Mouse (Mus musculus): Measurements from ENCODE around the gene Iqcf5.

The Iqcf5 gene

DNA sequence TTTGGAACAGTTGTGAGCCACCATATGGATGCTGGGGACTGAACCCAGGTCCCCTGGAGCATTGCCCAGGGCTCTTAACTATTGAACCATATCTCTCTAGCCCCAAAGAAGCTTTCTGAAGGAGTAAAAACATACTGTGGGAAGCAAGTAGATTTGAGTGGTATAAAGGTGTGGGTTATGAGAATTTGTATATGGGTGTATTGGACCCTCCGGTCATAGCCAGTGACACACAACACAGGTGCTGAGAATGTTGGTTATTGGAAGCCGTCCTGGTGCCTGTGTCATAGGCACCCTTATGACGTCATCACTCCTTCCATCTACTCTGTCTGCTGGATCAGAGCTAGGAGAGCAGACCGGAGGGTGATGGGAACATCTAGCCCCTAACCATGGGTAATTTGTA lies at the start of gene Iqcf5:
TSS of gene Iqcf5 (plus strand) at position 301 of the 400 bp plus-strand sequence.
- DNase-seq (ENCODE audit: low read depth, low spot score), result no peak

DNA sequence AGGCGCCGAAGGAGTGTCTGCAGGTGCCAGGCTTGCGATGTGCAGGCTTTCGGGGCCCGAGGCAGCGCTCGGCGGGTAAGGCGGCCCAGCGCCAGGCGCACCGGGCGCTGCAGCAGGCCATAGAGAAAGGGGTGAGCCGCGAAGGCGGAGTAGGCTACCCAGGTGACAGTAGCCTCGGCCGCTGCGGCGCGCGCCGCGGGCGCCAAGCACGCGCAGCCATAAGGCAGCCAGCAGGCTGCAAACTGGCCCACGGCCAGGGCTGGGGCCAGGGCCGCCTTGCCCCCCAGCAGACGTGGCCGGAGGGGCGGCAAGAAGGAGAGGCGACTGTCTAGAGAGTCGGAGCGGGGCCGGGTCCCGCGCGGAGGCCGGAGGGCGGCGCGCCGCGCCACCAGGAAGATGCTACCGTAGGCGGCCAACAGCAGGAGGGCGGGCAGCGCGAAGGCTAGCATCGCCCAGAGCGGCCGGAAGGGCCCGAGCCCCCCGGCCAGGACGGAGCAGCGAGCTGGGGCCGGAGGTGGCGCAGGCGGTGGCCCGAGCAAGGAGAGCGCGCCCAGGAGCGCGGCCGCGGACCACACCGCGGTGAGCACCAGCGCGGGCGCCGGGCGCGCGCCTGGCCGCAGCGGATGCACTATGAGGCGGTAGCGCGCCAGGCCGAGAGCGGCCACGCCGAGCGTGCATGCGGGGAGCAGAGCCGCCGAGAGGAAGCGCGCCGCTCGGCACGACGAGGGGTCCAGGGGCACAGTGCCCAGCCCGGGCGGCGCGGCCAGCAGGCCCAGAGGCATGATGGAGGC lies 49.4 kb upstream of the Iqcf5 start:
- DNase-seq (ENCODE audit: low read depth, low spot score), result no peak

DNA sequence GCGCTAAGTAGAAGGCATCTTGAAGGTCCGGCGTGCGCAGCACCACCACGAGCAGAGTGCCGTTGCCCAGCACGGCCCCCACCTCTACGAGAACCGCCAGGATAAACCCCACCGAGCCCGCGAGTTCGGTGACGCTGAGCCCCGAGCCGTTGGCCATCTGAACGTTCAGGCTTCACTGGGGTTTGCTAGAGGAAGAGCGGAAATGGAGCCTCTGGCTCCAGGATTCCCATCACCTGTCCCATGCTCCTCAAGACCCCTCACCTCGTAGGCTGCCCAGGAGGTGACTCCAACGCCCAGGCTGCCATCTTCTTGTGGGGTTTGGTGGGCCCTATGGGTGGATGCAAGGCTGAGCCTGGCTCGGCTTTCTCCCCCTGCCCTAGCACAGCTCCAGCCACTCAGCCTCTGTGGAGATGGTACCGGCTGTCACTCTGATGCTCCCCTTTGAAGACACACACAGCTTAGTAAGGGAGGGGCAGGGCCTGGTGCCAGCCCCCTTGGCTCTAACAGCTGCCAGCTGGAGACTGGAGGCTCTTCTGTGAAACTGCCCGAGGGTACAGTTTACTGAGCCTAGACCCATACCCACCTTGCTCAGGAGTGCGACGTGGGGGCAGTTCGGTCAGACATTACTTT lies 48.7 kb upstream of the Iqcf5 start, which contains the start of gene Gpr62:
TSS of gene Gpr62 (minus strand) at position 368 of the 630 bp plus-strand sequence.
- no peak for DNase-seq (ENCODE audit: low read depth, low spot score)

- no peak for DNase-seq (ENCODE audit: low read depth, low spot score)
These were observed 47.7 kb upstream of the Iqcf5 start for GRCm38 (mm10) chr9:106466721-106467120.

- no peak for DNase-seq (ENCODE audit: low read depth, low spot score)
These were observed 46.6 kb upstream of the Iqcf5 start for GRCm38 (mm10) chr9:106467746-106468145.

GRCm38 (mm10) chr9:106469317-106469716 lies 45.1 kb upstream of the Iqcf5 start:
- no peak for DNase-seq (ENCODE audit: low read depth, low spot score)

DNA sequence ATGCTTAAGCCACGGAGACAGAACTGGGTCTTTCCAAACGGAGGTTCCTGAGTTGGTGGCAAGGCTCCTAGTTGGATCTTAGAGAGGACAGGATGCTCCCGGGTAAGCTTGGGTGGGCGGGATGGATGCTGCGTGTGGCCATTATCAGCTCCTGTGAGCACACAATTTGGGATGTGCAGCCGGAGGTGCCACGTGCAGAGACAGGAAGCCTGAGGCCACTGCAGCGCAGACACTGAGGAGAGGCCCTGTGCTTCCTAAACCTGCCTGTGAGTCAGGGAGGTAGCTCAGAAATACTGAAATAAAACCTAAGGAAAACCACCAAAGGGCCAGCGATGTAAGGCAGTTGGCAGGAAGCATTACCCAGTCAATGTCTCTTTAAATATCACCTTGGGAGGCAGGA lies 44.6 kb upstream of the Iqcf5 start:
- DNase-seq (ENCODE audit: low read depth, low spot score), result no peak

DNA sequence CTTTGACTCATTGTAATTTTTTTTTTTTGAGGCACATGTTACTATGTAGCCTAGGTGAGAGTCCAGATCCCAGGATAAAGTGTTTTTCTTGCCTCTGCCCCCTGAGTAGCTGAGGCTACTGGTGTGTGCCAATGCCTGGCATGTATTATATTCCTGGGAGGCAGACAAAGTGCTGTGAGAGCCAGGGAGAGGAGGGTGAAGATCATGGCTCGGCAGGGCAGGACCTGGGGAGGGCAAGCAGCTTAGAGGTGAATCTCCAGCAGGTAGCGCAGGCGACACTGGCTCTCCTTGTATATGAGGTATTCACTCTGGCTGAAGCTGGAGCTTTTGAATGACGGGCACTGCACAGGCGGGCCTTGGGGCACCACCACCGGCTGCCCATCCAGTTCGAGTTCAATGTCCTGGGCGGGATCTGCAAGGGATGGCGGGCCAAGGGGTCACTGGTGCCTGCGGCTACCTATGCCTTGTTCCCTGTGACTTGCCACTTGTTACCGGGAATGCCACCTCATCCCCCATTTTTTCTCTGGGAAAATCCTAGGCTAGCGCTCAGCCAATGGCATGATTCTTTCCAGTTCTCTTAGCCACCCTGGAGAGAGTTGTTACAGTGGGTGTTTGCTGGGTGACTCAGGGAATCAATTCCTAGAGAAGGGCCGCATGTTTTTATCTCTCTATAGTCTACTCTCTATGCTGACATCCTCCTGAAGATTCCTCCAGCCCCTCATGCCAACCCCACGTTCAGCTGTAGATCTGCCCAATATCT lies 43.2 kb upstream of the Iqcf5 start:
- no peak for DNase-seq (ENCODE audit: low read depth, low spot score)

DNA sequence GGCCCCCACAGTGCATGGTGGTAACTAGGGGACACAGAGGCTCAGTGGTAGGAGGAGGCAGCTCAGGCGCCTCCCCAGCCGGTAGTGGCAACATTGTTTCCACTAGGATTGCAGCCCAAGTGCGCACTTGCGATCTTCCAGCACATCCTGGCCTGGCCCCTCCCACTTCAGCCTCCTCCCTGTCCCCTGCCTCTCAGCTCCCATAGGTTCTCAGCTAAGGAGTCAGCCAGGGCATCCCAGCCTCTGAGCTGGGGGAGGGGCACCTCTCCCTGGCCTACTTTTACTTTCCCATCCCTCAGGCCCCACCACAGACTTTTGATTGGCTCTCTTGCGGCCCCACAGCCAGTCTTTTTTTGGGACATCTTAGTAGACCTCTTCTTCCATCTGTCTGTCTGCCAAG lies 42.5 kb upstream of the Iqcf5 start:
- peak; percentile 92 for DNase-seq (ENCODE audit: low read depth, low spot score)

DNA sequence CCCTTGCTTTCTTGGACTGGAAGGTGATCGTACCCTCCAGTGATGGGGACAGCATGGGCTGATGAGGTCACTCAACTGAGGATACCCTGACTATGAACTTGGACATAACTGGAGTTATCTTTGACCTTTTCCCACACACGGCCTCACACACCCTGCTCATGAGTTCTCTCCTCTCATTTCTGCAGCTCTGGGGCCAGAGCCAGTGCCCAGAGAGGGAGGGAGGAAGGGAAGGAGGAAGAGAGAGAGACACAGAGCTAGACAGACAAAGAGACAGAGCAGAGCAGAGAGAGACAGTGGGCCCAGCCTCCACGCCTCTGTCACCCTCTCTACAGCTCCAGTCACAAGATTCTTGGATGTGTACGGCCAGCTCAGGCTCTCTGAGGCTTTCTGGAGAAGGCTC lies 42.1 kb upstream of the Iqcf5 start:
- no peak for DNase-seq (ENCODE audit: low read depth, low spot score)

DNA sequence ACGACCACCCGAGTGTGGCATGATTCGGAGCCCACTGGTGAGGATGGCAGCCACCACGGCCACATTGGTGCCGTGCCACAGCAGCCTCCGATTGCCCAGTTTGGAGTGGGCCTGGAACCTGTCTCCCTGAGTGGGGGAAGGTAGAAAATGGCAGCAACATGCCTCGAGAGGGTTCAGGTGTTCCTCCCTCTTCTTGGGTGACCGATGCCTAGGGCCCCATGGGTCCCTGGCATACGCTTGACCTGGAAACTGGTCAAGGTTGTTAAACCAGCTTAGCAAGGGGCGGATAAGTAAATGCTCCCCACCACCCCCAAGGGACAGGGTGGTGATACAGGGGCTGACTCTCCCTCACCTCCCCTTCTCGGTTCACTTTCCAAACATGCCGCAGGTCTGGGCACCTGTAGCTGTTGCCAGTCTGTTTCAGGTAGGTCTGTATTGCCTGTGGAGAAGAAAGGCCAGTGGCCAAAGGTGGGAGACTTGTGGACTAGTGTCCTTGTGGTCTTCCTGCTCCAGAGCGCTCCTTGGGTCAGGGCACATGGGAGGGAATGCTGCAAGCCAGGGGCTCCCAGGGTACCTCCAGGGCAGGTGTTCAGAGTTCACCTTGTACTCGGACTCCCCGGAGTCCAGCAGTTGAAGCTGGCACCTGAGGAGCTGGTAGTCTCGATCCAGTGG lies 41.2 kb upstream of the Iqcf5 start:
- DNase-seq (ENCODE audit: low read depth, low spot score), result no peak

GRCm38 (mm10) chr9:106473753-106474105 lies 40.6 kb upstream of the Iqcf5 start:
- DNase-seq (ENCODE audit: low read depth, low spot score), result no peak

- DNase-seq (ENCODE audit: low read depth, low spot score), result peak; percentile 86
These were observed 39.9 kb upstream of the Iqcf5 start for GRCm38 (mm10) chr9:106474456-106474855.

- peak; percentile 72 for DNase-seq (ENCODE audit: low read depth, low spot score)
These were observed 39.3 kb upstream of the Iqcf5 start for GRCm38 (mm10) chr9:106475046-106475445.

DNA sequence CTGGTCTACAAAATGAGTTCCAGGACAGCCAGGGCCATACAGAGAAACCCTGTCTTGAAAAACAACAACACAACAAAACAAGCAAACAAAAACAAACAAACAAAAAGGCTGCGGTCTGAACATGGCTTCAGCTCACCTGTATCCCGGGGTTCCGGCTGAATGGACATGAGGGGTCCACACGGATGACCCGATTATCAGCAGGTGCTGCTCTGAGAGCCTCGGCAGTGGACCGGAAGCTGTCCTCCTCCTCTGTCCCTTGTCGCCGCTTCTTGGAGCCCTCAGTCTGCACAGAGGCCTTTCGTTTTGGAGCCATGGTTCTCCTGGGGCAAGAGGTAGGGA lies 38.7 kb upstream of the Iqcf5 start, which contains the start of gene Rrp9:
TSS of gene Rrp9 (plus strand) at position 301 of the 339 bp plus-strand sequence.
- no peak for DNase-seq (ENCODE audit: low read depth, low spot score)

GRCm38 (mm10) chr9:106476002-106476923 lies 38.1 kb upstream of the Iqcf5 start:
- DNase-seq (ENCODE audit: low read depth, low spot score), result peak; percentile 72

DNA sequence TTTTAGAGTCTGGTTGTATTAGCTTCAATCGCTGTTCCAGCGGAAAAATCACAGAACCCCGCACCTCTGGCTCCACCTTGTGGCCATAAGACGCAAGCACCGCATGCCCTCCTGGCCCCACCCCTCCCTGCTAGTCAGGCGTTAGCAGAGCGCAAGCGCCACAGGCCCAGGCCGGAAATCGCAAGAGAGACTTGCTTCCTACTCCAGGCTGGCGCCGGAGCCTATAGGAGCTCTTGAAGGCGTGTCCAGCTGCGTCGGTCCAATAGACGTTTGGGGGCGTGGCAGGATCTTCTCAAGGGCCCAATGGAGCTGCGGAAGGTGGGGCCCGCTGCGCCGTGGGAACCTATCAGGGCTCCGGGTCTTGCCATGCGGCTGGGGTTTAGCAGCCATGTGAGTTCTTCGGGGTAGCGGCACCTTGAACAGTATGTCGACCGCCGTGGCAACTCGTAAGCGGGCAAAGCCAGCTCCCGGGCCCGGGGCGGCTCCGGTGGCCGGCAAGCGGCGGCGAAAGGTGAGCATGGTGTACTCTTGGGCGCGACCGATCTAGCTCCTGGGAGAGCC lies 37.4 kb upstream of the Iqcf5 start, which contains the start of gene Parp3:
TSS of gene Parp3 (minus strand) at position 26 of the 561 bp plus-strand sequence.
- DNase-seq (ENCODE audit: low read depth, low spot score), result peak; percentile 100

- DNase-seq (ENCODE audit: low read depth, low spot score), result no peak
These were observed 36.7 kb upstream of the Iqcf5 start for GRCm38 (mm10) chr9:106477649-106478048.

DNA sequence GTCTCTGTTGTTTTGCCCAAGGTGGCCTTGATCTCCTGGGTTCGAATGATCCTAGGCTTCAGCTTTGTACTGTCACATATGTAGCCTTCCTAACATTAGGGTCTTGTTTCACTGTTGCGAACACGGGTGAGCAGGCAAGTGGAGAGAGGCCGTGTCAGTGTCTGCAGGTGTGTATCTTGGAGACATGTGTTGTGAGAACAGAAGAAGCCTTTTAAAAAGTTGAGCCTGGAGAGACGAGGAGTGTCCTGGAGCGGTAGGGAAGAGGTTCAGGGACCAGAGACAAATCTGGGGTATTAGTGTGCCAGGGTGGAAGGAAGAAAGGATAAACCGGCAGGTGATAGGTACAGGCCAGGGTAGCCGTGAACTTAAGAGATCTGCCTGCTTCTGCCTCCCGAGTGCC lies 36.3 kb upstream of the Iqcf5 start:
- no peak for DNase-seq (ENCODE audit: low read depth, low spot score)

GRCm38 (mm10) chr9:106480541-106480940 lies 33.8 kb upstream of the Iqcf5 start:
- DNase-seq (ENCODE audit: low read depth, low spot score), result no peak

Data from ES-CJ7 (cell line).